ENCODE assay signal across 22 mouse cellular contexts in the genomic region with DNA sequence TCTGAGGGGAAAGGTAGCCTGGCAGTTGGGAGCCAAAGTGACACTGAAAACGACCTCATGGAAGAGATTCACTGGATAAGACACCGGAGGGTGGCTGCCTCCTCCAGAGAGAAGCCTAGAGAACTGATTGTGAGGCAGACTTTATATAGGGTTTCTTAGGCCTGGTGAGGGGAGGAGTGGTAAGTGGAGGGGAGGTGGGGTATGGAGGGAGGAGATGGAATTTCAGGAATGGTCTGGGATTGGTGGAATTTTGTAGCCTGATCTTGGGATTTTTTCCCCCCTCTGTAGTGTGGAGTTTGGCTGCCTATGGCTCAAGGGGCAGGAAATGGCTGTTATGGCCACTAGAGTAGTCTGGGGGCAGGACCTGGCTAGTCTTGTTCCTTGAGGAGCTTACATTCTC. TPM values are rescaled to one million over a fixed set of nuclear protein-coding genes. Genes with fewer than 3 reads are reported as not detected.
DNase-seq lines count a peak whose midpoint lies in the region; ATAC-seq and TF ChIP-seq lines count a peak whose summit lies in the region.
"Had no signal": no experiment of that assay in that cellular context is flagged by ENCODE, and none has a peak within 500 bp of the region (broad histone marks: within the 10 kb centered on the region; RNA-seq: fewer than 3 reads in every experiment).

No protein-coding gene starts in this region.

- no peaks in the 10 kb centered on the region for H3K27me3 ChIP-seq in kidney, postnatal 0 days (ENCODE audit: insufficient read depth, low read length)
- H3K27me3 ChIP-seq in kidney, embryonic 14.5 days (ENCODE audit: control insufficient read depth, insufficient read depth, low read length) = no peaks in the 10 kb centered on the region
- H3K27me3 ChIP-seq in limb, embryonic 10.5 days (ENCODE audit: low read depth, poor library complexity, severe bottlenecking) = no peaks in the 10 kb centered on the region
- H3K27me3 ChIP-seq: embryonic facial prominence, embryonic 13.5 days; forebrain, embryonic 15.5 days; heart, embryonic 13.5 days; hindbrain, embryonic 12.5 days had no signal

- peak; percentile 14 for DNase-seq in embryo, embryonic 11 days
- no peak for DNase-seq in embryo, embryonic 10.5 days (ENCODE audit: low spot score)
- peak; percentile 11 for DNase-seq in kidney, postnatal 0 days (ENCODE audit: low spot score)
- peak; percentile 63 for DNase-seq in R1 (ENCODE audit: low read depth, low spot score)
- DNase-seq in limb, embryonic 10.5 days (ENCODE audit: low spot score) = no peak
- DNase-seq in frontal cortex, postnatal 10 days (ENCODE audit: low spot score in 2 of 2) = no peak
- DNase-seq in adrenal gland, postnatal 36 days = no peak
- DNase-seq: adrenal gland, adult 8-10 months; cerebellum, adult 11 months; cerebellum, adult 8-10 months; cerebellum, postnatal 25 days; gastrocnemius, postnatal 10 days; heart, postnatal 4 days had no signal

- H3K36me3 ChIP-seq in kidney, postnatal 0 days (ENCODE audit: insufficient read depth, low read length) = no peaks in the 10 kb centered on the region
- no peaks in the 10 kb centered on the region for H3K36me3 ChIP-seq in kidney, embryonic 14.5 days (ENCODE audit: control insufficient read depth, insufficient read depth, low read length)
- H3K36me3 ChIP-seq in limb, embryonic 10.5 days = no peaks in the 10 kb centered on the region
- H3K36me3 ChIP-seq: embryonic facial prominence, embryonic 13.5 days; forebrain, embryonic 15.5 days; heart, embryonic 13.5 days; hindbrain, embryonic 12.5 days had no signal

- TF ChIP-seq CTCF in kidney, postnatal 0 days (IDR thresholded peaks at IDR 0.05; ENCODE audit: low read depth) = no peak

- H3K4me3 ChIP-seq in kidney, postnatal 0 days (replicated peaks; ENCODE audit: low read depth, low read length) = no peak overlapping the region
- H3K4me3 ChIP-seq in kidney, embryonic 14.5 days (ENCODE audit: low read length) = no peak overlapping the region
- H3K4me3 ChIP-seq in limb, embryonic 10.5 days = no peak overlapping the region
- H3K4me3 ChIP-seq: embryonic facial prominence, embryonic 13.5 days; forebrain, embryonic 15.5 days; heart, embryonic 13.5 days; hindbrain, embryonic 12.5 days had no signal

- no peak overlapping the region for H3K9ac ChIP-seq in kidney, postnatal 0 days (ENCODE audit: low read depth, low read length)
- H3K9ac ChIP-seq in kidney, embryonic 14.5 days (ENCODE audit: low read depth, low read length) = no peak overlapping the region
- H3K9ac ChIP-seq: embryonic facial prominence, embryonic 13.5 days; forebrain, embryonic 15.5 days; heart, embryonic 13.5 days; hindbrain, embryonic 12.5 days had no signal

- 39% methylated on average over 2 of the region's 2 CpGs for WGBS in kidney, postnatal 0 days
- 51% methylated on average over 2 of the region's 2 CpGs for WGBS in kidney, embryonic 14.5 days
- WGBS in limb, embryonic 10.5 days = 55% methylated on average over 2 of the region's 2 CpGs

- ATAC-seq in kidney, postnatal 0 days (replicated peaks; ENCODE audit: low FRiP score, low read depth) = no peak
- ATAC-seq in kidney, embryonic 14.5 days (ENCODE audit: low FRiP score, low TSS enrichment) = no peak
- ATAC-seq: forebrain, embryonic 15.5 days; hindbrain, embryonic 16.5 days; inflammation-experienced regulatory T-cells, adult 6 months; intestine, postnatal 0 days; Patski had no signal

- H3K9me3 ChIP-seq in kidney, postnatal 0 days (replicated peaks; ENCODE audit: low read length) = no peaks in the 10 kb centered on the region
- H3K9me3 ChIP-seq in kidney, embryonic 14.5 days (ENCODE audit: control insufficient read depth, low read length) = no peaks in the 10 kb centered on the region
- no peaks in the 10 kb centered on the region for H3K9me3 ChIP-seq in limb, embryonic 10.5 days (replicated peaks)
- H3K9me3 ChIP-seq: embryonic facial prominence, embryonic 13.5 days; forebrain, embryonic 15.5 days; hindbrain, embryonic 12.5 days had no signal

- no peaks in the 10 kb centered on the region for H3K4me1 ChIP-seq in kidney, postnatal 0 days (replicated peaks; ENCODE audit: insufficient read depth, low read length)
- H3K4me1 ChIP-seq in kidney, embryonic 14.5 days (ENCODE audit: control insufficient read depth, insufficient read depth, low read length) = no peaks in the 10 kb centered on the region
- peaks cover 29% of the 10 kb centered on the region for H3K4me1 ChIP-seq in limb, embryonic 10.5 days
- H3K4me1 ChIP-seq: forebrain, embryonic 15.5 days; heart, embryonic 13.5 days; hindbrain, embryonic 12.5 days had no signal

- H3K4me2 ChIP-seq in kidney, postnatal 0 days (ENCODE audit: low read length) = no peak overlapping the region
- no peak overlapping the region for H3K4me2 ChIP-seq in kidney, embryonic 14.5 days (replicated peaks; ENCODE audit: low read depth, low read length)
- H3K4me2 ChIP-seq: embryonic facial prominence, embryonic 13.5 days; forebrain, embryonic 15.5 days; heart, embryonic 13.5 days; hindbrain, embryonic 12.5 days had no signal

- H3K27ac ChIP-seq in kidney, postnatal 0 days = no peak overlapping the region
- H3K27ac ChIP-seq in kidney, embryonic 14.5 days (ENCODE audit: low read depth, low read length) = no peak overlapping the region
- peak overlapping the region; percentile 79 for H3K27ac ChIP-seq in limb, embryonic 10.5 days
- H3K27ac ChIP-seq: embryonic facial prominence, embryonic 13.5 days; forebrain, embryonic 15.5 days; heart, embryonic 13.5 days; hindbrain, embryonic 12.5 days had no signal

RNA-seq across cellular contexts. Expression of gene Zfp518b, which starts 56.6 kb away (rescaled TPM):
- 9.3 and 10.2 TPM in 2 replicates for polyA plus RNA-seq in kidney, postnatal 0 days (2015; fragmentation: Nextera tagmentation; extraction: Ambion mirVana)
- 16.9 and 27.7 TPM in 2 replicates for polyA plus RNA-seq in kidney, embryonic 14.5 days (2014; fragmentation: Nextera tagmentation; extraction: Ambion mirVana)
- polyA plus RNA-seq in limb, embryonic 10.5 days (2016; fragmentation: Nextera tagmentation; extraction: Ambion mirVana) = 38.9 and 42.3 TPM in 2 replicates
- 1 to 10 TPM; 6.3 to 6.5 TPM for total RNA-seq in adrenal gland, postnatal 36 days (2021)

Comparison
In these comparisons a context has a peak if more than half of its experiments do, and no peak if none do; other contexts are left out.
1. DNase-seq: peak in embryo, embryonic 11 days (single experiment), kidney, postnatal 0 days (single experiment) and R1 (single experiment); none in embryo, embryonic 10.5 days (single experiment), limb, embryonic 10.5 days (single experiment), frontal cortex, postnatal 10 days (0 of 2) and adrenal gland, postnatal 36 days (0 of 2).